Mouse (Mus musculus) stomach, embryonic 15.5 days (tissue): ENCODE data around the gene Tbc1d20. TPM values are rescaled to one million over a fixed set of nuclear protein-coding genes. Genes with fewer than 3 reads are reported as not detected.

Source experiments
- ATAC-seq: fragments of 200-750 bp; cut with Nextera tagmentation; 2 replicates; pipeline ENCODE4 v1.8.0; 2017; ENCODE audit warnings: low read depth, moderate number of reproducible peaks, moderate TSS enrichment; ENCODE audit not compliant: insufficient read depth, low FRiP score
- H3K27ac ChIP-seq: fragments of 300-500 bp; sonication (generic); 2 replicates; pipeline ENCODE4 v1.5.1; 2015; ENCODE audit warnings: mild to moderate bottlenecking, inconsistent platforms
- H3K27me3 ChIP-seq: fragments of 300-500 bp; sonication (generic); replicated peaks from 2 replicates; pipeline ENCODE4 v1.6.1; 2015; ENCODE audit warnings: inconsistent platforms
- H3K36me3 ChIP-seq: fragments of 300-500 bp; sonication (generic); 2 replicates; pipeline ENCODE4 v1.6.1; 2015; ENCODE audit warnings: inconsistent platforms
- H3K4me1 ChIP-seq: fragments of 300-500 bp; sonication (generic); 2 replicates; pipeline ENCODE4 v1.6.1; 2015; ENCODE audit warnings: inconsistent platforms
- H3K4me2 ChIP-seq: fragments of 300-500 bp; sonication (generic); 2 replicates; pipeline ENCODE4 v1.6.1; 2015; ENCODE audit warnings: mild to moderate bottlenecking, inconsistent platforms
- H3K4me3 ChIP-seq: fragments of 300-500 bp; sonication (generic); replicated peaks from 2 replicates; pipeline ENCODE4 v1.5.1; 2015; ENCODE audit warnings: inconsistent platforms
- H3K9ac ChIP-seq: fragments of 300-500 bp; sonication (generic); 2 replicates; pipeline ENCODE4 v1.6.1; 2015; ENCODE audit warnings: inconsistent platforms
- H3K9me3 ChIP-seq: fragments of 300-500 bp; sonication (generic); 2 replicates; pipeline ENCODE4 v1.6.1; 2016; ENCODE audit warnings: inconsistent platforms
- WGBS: fragments of 180-500 bp; shearing (Covaris S2); methylation state at CpG from one replicate; pipeline ENCODE4 v1.1.7; 2015; 5-methylcytosine and 5-hydroxymethylcytosine counted together
- polyA plus RNA-seq: library from polyadenylated mRNA; unstranded; fragments of >200 nt; fragmentation: Nextera tagmentation; extraction: Ambion mirVana; gene quantifications from 2 replicates; pipeline ENCODE4 v1.2.1, GENCODE M21; 2015

The Tbc1d20 gene
- polyA plus RNA-seq, 1 experiment from 2014 or later, result 37.8 TPM

- no peak overlapping the region for H3K9ac ChIP-seq
- H3K27me3 ChIP-seq, result no peaks in the 10 kb centered on the region
- no peak overlapping the region for H3K27ac ChIP-seq
- no peak overlapping the region for H3K4me2 ChIP-seq
- no peaks in the 10 kb centered on the region for H3K4me1 ChIP-seq
- WGBS, result 74% methylated on average over 2 of the region's 2 CpGs
- peaks cover 29% of the 10 kb centered on the region for H3K36me3 ChIP-seq
- no peak for ATAC-seq
- no peaks in the 10 kb centered on the region for H3K9me3 ChIP-seq
- no peak overlapping the region for H3K4me3 ChIP-seq
Observed at GRCm38 (mm10) chr2:152302862-152303261, 9.2 kb downstream of the Tbc1d20 start.

- Histone ChIP-seq H3K4me2 (no peak overlapping the region), H3K4me1 (no peaks in the 10 kb centered on the region), H3K36me3 (peaks cover 38% of the 10 kb centered on the region), H3K4me3 (no peak overlapping the region), H3K27me3 (no peaks in the 10 kb centered on the region), H3K9ac (no peak overlapping the region), H3K27ac (no peak overlapping the region), H3K9me3 (no peaks in the 10 kb centered on the region)
- ATAC-seq, result no peak
- WGBS, result 56% methylated on average over 5 of the region's 5 CpGs
Observed at GRCm38 (mm10) chr2:152303781-152304180, 10.2 kb downstream of the Tbc1d20 start.

DNA sequence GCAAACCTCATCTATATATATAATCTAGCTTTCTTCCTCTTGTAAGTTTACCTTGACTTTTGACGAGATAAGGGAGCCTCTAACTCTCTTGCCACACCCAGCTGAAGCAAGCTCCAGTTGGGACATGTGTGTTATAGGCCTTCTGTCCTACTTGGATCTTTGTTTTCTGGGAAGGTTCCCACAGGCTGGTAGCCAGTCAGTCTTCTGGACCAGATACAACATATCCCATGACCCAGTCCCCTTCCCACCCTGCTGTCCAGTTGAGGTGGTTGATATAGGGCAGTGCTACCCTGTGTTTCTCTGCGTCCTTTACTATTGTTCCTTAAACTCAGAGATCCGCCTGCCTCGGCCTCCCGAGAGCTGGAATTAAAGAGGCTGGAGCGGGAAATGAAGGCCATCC lies 11.9 kb downstream of the Tbc1d20 start:
- peaks cover 50% of the 10 kb centered on the region for H3K36me3 ChIP-seq
- H3K9ac ChIP-seq, result no peak overlapping the region
- no peak for ATAC-seq
- no peak overlapping the region for H3K27ac ChIP-seq
- no peaks in the 10 kb centered on the region for H3K27me3 ChIP-seq
- H3K4me1 ChIP-seq, result no peaks in the 10 kb centered on the region
- H3K9me3 ChIP-seq, result no peaks in the 10 kb centered on the region
- no peak overlapping the region for H3K4me2 ChIP-seq
- H3K4me3 ChIP-seq, result no peak overlapping the region
- WGBS, result 90% methylated on average over 6 of the region's 6 CpGs

- Histone ChIP-seq H3K27me3 (no peaks in the 10 kb centered on the region), H3K4me1 (no peaks in the 10 kb centered on the region), H3K27ac (no peak overlapping the region), H3K9me3 (no peaks in the 10 kb centered on the region), H3K9ac (no peak overlapping the region), H3K4me3 (no peak overlapping the region), H3K4me2 (no peak overlapping the region), H3K36me3 (peaks cover 66% of the 10 kb centered on the region)
- ATAC-seq, result no peak
- 89% methylated on average over 3 of the region's 3 CpGs for WGBS
Observed at GRCm38 (mm10) chr2:152307186-152307585, 13.6 kb downstream of the Tbc1d20 start.

DNA sequence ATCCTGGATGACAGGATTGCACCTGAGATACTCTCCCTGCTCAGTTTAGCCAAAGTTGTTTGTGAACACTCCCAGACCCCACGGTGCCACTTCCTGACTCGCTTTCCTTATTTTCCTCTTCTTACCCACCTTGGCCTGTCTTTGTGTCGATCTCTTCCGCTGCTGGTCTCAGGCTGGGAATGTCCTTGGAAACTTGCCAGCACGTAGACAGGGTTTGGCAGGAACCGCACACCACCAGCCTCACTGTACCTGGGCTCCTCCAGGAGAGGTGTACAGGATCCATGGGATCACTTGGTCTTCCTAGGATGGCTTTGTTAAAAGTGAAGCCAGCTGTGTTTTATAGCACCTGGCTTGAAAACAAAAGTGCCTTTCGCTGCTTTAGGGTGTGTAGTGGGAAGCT lies 19.4 kb downstream of the Tbc1d20 start:
- H3K27me3 ChIP-seq, result no peaks in the 10 kb centered on the region
- H3K9ac ChIP-seq, result no peak overlapping the region
- no peaks in the 10 kb centered on the region for H3K9me3 ChIP-seq
- ATAC-seq, result no peak
- 74% methylated on average over 7 of the region's 7 CpGs for WGBS
- peaks cover 69% of the 10 kb centered on the region for H3K36me3 ChIP-seq
- no peak overlapping the region for H3K4me3 ChIP-seq
- no peaks in the 10 kb centered on the region for H3K4me1 ChIP-seq
- no peak overlapping the region for H3K4me2 ChIP-seq
- no peak overlapping the region for H3K27ac ChIP-seq

DNA sequence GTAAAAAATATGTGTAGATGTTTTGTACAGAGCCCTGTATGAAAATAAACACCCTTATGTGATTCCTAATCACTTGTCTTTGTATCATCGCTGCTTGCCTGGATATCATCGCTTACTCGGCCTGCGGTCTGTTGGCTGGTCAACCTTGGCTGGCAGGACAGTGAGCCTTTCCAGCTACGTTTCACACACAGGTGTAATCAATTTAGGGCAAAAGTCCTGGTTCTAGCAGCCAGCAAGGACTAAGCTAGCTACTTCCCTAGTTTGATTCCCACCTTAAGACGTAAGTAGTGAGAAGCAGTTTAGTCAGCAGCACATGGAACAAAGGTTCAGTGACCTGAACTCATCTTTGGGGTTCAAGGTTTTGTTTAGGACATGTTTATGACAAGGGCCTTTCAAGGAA lies 20.3 kb downstream of the Tbc1d20 start:
- Histone ChIP-seq H3K9me3 (no peaks in the 10 kb centered on the region), H3K9ac (no peak overlapping the region), H3K27ac (no peak overlapping the region), H3K4me3 (no peak overlapping the region), H3K36me3 (peaks cover 69% of the 10 kb centered on the region), H3K4me1 (no peaks in the 10 kb centered on the region), H3K4me2 (no peak overlapping the region), H3K27me3 (no peaks in the 10 kb centered on the region)
- 81% methylated on average over 6 of the region's 6 CpGs for WGBS
- no peak for ATAC-seq

GRCm38 (mm10) chr2:152317054-152317453 lies 23.4 kb downstream of the Tbc1d20 start:
- Histone ChIP-seq H3K4me3 (no peak overlapping the region), H3K4me2 (no peak overlapping the region), H3K4me1 (no peaks in the 10 kb centered on the region), H3K36me3 (peaks cover 53% of the 10 kb centered on the region), H3K9me3 (no peaks in the 10 kb centered on the region), H3K27me3 (no peaks in the 10 kb centered on the region), H3K9ac (no peak overlapping the region), H3K27ac (no peak overlapping the region)
- WGBS, result 81% methylated on average over 6 of the region's 6 CpGs
- ATAC-seq, result no peak

GRCm38 (mm10) chr2:152321558-152321957 lies 27.9 kb downstream of the Tbc1d20 start:
- Histone ChIP-seq H3K36me3 (peaks cover 54% of the 10 kb centered on the region), H3K27ac (no peak overlapping the region), H3K9me3 (no peaks in the 10 kb centered on the region), H3K4me1 (no peaks in the 10 kb centered on the region), H3K4me3 (no peak overlapping the region), H3K4me2 (no peak overlapping the region), H3K27me3 (no peaks in the 10 kb centered on the region), H3K9ac (no peak overlapping the region)
- no peak for ATAC-seq
- 82% methylated on average over 5 of the region's 5 CpGs for whole genome bisulfite sequencing

DNA sequence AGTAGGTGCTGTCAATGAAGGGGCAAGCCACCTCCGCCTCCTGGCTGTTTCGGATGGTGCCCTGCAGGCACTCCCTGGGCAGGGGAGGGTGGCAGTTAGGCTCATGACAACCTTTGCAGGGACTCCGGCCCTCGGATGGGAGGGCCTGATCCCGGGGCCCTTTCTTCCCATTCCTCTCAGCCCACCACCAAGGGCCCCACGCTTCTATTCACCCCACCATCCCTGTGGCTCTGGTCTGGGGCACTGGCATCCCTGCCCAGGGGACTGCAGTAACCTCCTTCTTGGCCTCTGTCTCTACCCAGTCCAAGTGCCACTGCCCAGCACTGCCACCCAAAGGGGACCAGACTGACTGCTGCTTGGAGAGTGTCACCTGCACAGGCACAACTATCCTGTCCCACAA lies 28.6 kb downstream of the Tbc1d20 start:
- H3K27me3 ChIP-seq, result no peaks in the 10 kb centered on the region
- no peak overlapping the region for H3K27ac ChIP-seq
- H3K9me3 ChIP-seq, result no peaks in the 10 kb centered on the region
- no peaks in the 10 kb centered on the region for H3K4me1 ChIP-seq
- H3K4me2 ChIP-seq, result no peak overlapping the region
- H3K4me3 ChIP-seq, result no peak overlapping the region
- H3K9ac ChIP-seq, result no peak overlapping the region
- peaks cover 52% of the 10 kb centered on the region for H3K36me3 ChIP-seq
- no peak for ATAC-seq
- whole genome bisulfite sequencing, result 98% methylated on average over 6 of the region's 6 CpGs

- Histone ChIP-seq H3K27me3 (no peaks in the 10 kb centered on the region), H3K4me2 (no peak overlapping the region), H3K27ac (no peak overlapping the region), H3K4me1 (no peaks in the 10 kb centered on the region), H3K9ac (no peak overlapping the region), H3K4me3 (no peak overlapping the region), H3K9me3 (no peaks in the 10 kb centered on the region), H3K36me3 (peaks cover 42% of the 10 kb centered on the region)
- WGBS, result 94% methylated on average over 14 of the region's 14 CpGs
- ATAC-seq, result no peak
Observed at GRCm38 (mm10) chr2:152323971-152324370, 30.3 kb downstream of the Tbc1d20 start.

- WGBS, result 87% methylated on average over 3 of the region's 3 CpGs
- H3K9me3 ChIP-seq, result no peaks in the 10 kb centered on the region
- no peak for ATAC-seq
- no peak overlapping the region for H3K9ac ChIP-seq
- no peaks in the 10 kb centered on the region for H3K4me1 ChIP-seq
- H3K4me3 ChIP-seq, result no peak overlapping the region
- peaks cover 39% of the 10 kb centered on the region for H3K36me3 ChIP-seq
- no peaks in the 10 kb centered on the region for H3K27me3 ChIP-seq
- no peak overlapping the region for H3K27ac ChIP-seq
- H3K4me2 ChIP-seq, result no peak overlapping the region
Observed at GRCm38 (mm10) chr2:152324842-152325241, 31.2 kb downstream of the Tbc1d20 start.

GRCm38 (mm10) chr2:152326157-152326556 lies 32.5 kb downstream of the Tbc1d20 start:
- H3K27me3 ChIP-seq, result no peaks in the 10 kb centered on the region
- 90% methylated on average over 13 of the region's 13 CpGs for WGBS
- H3K4me3 ChIP-seq, result no peak overlapping the region
- peaks cover 33% of the 10 kb centered on the region for H3K36me3 ChIP-seq
- peaks cover 8% of the 10 kb centered on the region for H3K4me1 ChIP-seq
- H3K9ac ChIP-seq, result no peak overlapping the region
- H3K4me2 ChIP-seq, result no peak overlapping the region
- ATAC-seq, result no peak
- no peaks in the 10 kb centered on the region for H3K9me3 ChIP-seq
- H3K27ac ChIP-seq, result no peak overlapping the region

DNA sequence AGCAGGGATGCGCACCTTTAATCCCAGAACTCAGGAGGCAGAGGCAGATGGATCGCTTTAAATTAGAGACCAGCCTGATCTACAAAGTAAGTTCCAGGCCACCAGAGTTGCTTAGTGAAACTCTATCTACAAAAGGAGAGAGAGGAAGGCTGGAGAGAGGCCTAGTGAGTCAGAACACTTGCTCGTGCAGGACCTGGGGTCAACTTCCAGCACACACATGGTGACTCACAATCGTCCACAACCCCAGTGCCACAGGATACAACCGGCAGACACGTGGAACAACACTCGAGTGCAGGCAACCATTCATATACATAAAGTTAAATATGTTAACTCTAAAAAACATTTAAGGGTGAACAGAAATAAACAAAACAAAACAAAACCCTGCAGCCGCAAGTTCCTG lies 33.0 kb downstream of the Tbc1d20 start:
- peaks cover 33% of the 10 kb centered on the region for H3K36me3 ChIP-seq
- ATAC-seq, result no peak
- H3K4me1 ChIP-seq, result peaks cover 8% of the 10 kb centered on the region
- H3K4me2 ChIP-seq, result no peak overlapping the region
- H3K9me3 ChIP-seq, result no peaks in the 10 kb centered on the region
- H3K4me3 ChIP-seq, result no peak overlapping the region
- H3K27ac ChIP-seq, result no peak overlapping the region
- H3K9ac ChIP-seq, result no peak overlapping the region
- H3K27me3 ChIP-seq, result no peaks in the 10 kb centered on the region
- WGBS, result 86% methylated on average over 8 of the region's 8 CpGs
